Mouse (Mus musculus) ES-E14 (cell line): ENCODE measurements around the gene Dnm2. TPM values are rescaled to one million over a fixed set of nuclear protein-coding genes. Genes with fewer than 3 reads are reported as not detected.

ENCODE experiments used
- DNase-seq: peaks from one replicate; pipeline ENCODE4 v3.0.0-alpha.2; 2013; ENCODE audit warnings: low read depth, low spot score
- H3K27ac ChIP-seq: 2 replicates; pipeline ENCODE4 v1.5.1; 2012; ENCODE audit warnings: low read depth, mild to moderate bottlenecking, low read length, moderate library complexity, mixed read lengths; ENCODE audit not compliant: poor library complexity, insufficient read depth, severe bottlenecking
- H3K36me3 ChIP-seq: 2 replicates; pipeline ENCODE4 v1.6.1; 2012; ENCODE audit warnings: mild to moderate bottlenecking, low read length, moderate library complexity, mixed read lengths; ENCODE audit not compliant: control insufficient read depth, poor library complexity, insufficient read depth, severe bottlenecking
- H3K4me1 ChIP-seq, 2 experiments: fragments of 150-350 bp in 1 of 2; sonication (generic) in 1 of 2; 2 replicates each; pipeline ENCODE4 v1.6.1; 2012; ENCODE audit warnings: low read length in 2 of 2, mild to moderate bottlenecking in 1 of 2, mixed read lengths in 1 of 2; ENCODE audit not compliant: control insufficient read depth in 2 of 2, insufficient read depth in 2 of 2, poor library complexity in 1 of 2
- H3K4me3 ChIP-seq, 2 experiments: fragments of 150-350 bp in 1 of 2; sonication (generic) in 1 of 2; 2 replicates each; pipeline ENCODE4 v1.5.1; 2012; ENCODE audit warnings: low read length in 2 of 2, low read depth in 1 of 2, mild to moderate bottlenecking in 1 of 2, mixed read lengths in 1 of 2; ENCODE audit not compliant: insufficient read depth in 1 of 2, poor library complexity in 1 of 2, severe bottlenecking in 1 of 2
- H3K9ac ChIP-seq: 2 replicates; pipeline ENCODE4 v1.6.1; 2012; ENCODE audit warnings: low read depth, mild to moderate bottlenecking, low read length, mixed read lengths; ENCODE audit not compliant: poor library complexity, insufficient read depth, severe bottlenecking
- H3K9me3 ChIP-seq: fragments of 150-350 bp; sonication (generic); 2 replicates; pipeline ENCODE4 v1.6.1; 2012; ENCODE audit warnings: low read depth, mild to moderate bottlenecking, low read length; ENCODE audit not compliant: control insufficient read depth, insufficient read depth
- CHD2 ChIP-seq: IDR thresholded peaks from 2 replicates; pipeline ENCODE4 v1.6.1; 2014; ENCODE audit warnings: mild to moderate bottlenecking, low read depth, low read length, inconsistent platforms
- HCFC1 ChIP-seq: IDR thresholded peaks from 2 replicates; pipeline ENCODE4 v1.6.1; 2012; ENCODE audit warnings: low read length, inconsistent platforms, borderline replicate concordance; ENCODE audit not compliant: insufficient read depth
- MAFK ChIP-seq: IDR thresholded peaks from 2 replicates; pipeline ENCODE4 v1.6.1; 2014; ENCODE audit warnings: mild to moderate bottlenecking, low read depth, low read length, inconsistent platforms; ENCODE audit not compliant: insufficient read depth
- ZC3H11A ChIP-seq: IDR thresholded peaks from 2 replicates; pipeline ENCODE4 v1.6.1; 2012; ENCODE audit warnings: low read depth, mild to moderate bottlenecking, inconsistent platforms, low read length, borderline replicate concordance
- ZNF384 ChIP-seq: IDR thresholded peaks from 2 replicates; pipeline ENCODE4 v1.6.1; 2012; ENCODE audit warnings: low read depth, low read length, inconsistent platforms
- in situ Hi-C, 2 experiments: fragments of 600-800 bp; cut with MboI; formaldehyde crosslinking; loops; one replicate each; pipeline ENCODE4 v1.15.1; 2025; ENCODE audit warnings: low sequenced_read_pairs in 2 of 2, inconsistent platforms in 1 of 2; ENCODE audit not compliant: unreplicated experiment in 2 of 2
- total RNA-seq: library from RNA; depleted of rRNA; stranded (reverse); fragments of 300-350 nt; gene quantifications from 2 replicates; pipeline ENCODE4 v1.2.3, GENCODE M21; 2012

Gene Dnm2
- total RNA-seq, 1 experiment, result 69.6 TPM

GRCm38 (mm10) chr9:21392646-21393175 lies 32.0 kb upstream of the Dnm2 start:
- peaks cover 76% of the 10 kb centered on the region for H3K36me3 ChIP-seq
- no peaks in the 10 kb centered on the region for H3K4me1 ChIP-seq
- H3K9me3 ChIP-seq, result no peaks in the 10 kb centered on the region
- H3K27ac ChIP-seq, result no peak overlapping the region
- in situ Hi-C loops, result no loop called here
- TF ChIP-seq MAFK (no peak), HCFC1 (no peak), ZNF384 (no peak), ZC3H11A (no peak), CHD2 (no peak)
- H3K9ac ChIP-seq, result no peak overlapping the region
- no peak overlapping the region for H3K4me3 ChIP-seq
- no peak for DNase-seq

- Histone ChIP-seq H3K9me3 (no peaks in the 10 kb centered on the region), H3K9ac (no peak overlapping the region), H3K36me3 (peaks cover 78% of the 10 kb centered on the region), H3K27ac (no peak overlapping the region), H3K4me3 (no peak overlapping the region), H3K4me1 (no peaks in the 10 kb centered on the region)
- no peak for TF ChIP-seq HCFC1
- no peak for TF ChIP-seq MAFK
- no peak for TF ChIP-seq ZNF384
- no peak for TF ChIP-seq ZC3H11A
- no peak for TF ChIP-seq CHD2
- in situ Hi-C loops, result no loop called here
- DNase-seq, result no peak
These were observed 29.0 kb upstream of the Dnm2 start for GRCm38 (mm10) chr9:21395692-21396091.

GRCm38 (mm10) chr9:21397170-21397569 lies 27.5 kb upstream of the Dnm2 start:
- no peak for DNase-seq
- Histone ChIP-seq H3K4me3 (no peak overlapping the region), H3K9ac (no peak overlapping the region), H3K4me1 (no peaks in the 10 kb centered on the region), H3K36me3 (peaks cover 80% of the 10 kb centered on the region), H3K27ac (no peak overlapping the region), H3K9me3 (no peaks in the 10 kb centered on the region)
- in situ Hi-C loops, result no loop called here
- TF ChIP-seq HCFC1 (no peak), CHD2 (no peak), MAFK (no peak), ZNF384 (no peak), ZC3H11A (no peak)

- Histone ChIP-seq H3K36me3 (peaks cover 81% of the 10 kb centered on the region), H3K9me3 (no peaks in the 10 kb centered on the region), H3K27ac (no peak overlapping the region), H3K9ac (no peak overlapping the region), H3K4me1 (peaks cover 0 to 3% of the 10 kb centered on the region in 2 experiments; a peak in 1 of 4 replicates), H3K4me3 (no peak overlapping the region)
- TF ChIP-seq CHD2, result no peak
- TF ChIP-seq ZNF384, result no peak
- no peak for TF ChIP-seq MAFK
- TF ChIP-seq ZC3H11A, result no peak
- TF ChIP-seq HCFC1, result no peak
- in situ Hi-C loops, result no loop called here
- no peak for DNase-seq
These were observed 23.7 kb upstream of the Dnm2 start for GRCm38 (mm10) chr9:21401042-21401441.

- Histone ChIP-seq H3K36me3 (peaks cover 78% of the 10 kb centered on the region), H3K4me3 (no peak overlapping the region), H3K9me3 (no peaks in the 10 kb centered on the region), H3K9ac (no peak overlapping the region), H3K4me1 (peaks cover 0 to 3% of the 10 kb centered on the region in 2 experiments; a peak in 1 of 4 replicates), H3K27ac (no peak overlapping the region)
- DNase-seq, result no peak
- in situ Hi-C loops, result no loop called here
- TF ChIP-seq CHD2 (no peak), HCFC1 (no peak), MAFK (no peak), ZNF384 (no peak), ZC3H11A (no peak)
These were observed 21.9 kb upstream of the Dnm2 start for GRCm38 (mm10) chr9:21402764-21403253.
